Mouse (Mus musculus): ENCODE results near the gene Arl16.

The Arl16 gene

GRCm38 (mm10) chr11:120445475-120445874, 21.9 kb downstream of the Arl16 start:
- DNase-seq (ENCODE audit: low spot score): no peak

- DNase-seq (ENCODE audit: low spot score): no peak
These were observed 23.3 kb downstream of the Arl16 start for GRCm38 (mm10) chr11:120444106-120444505.

GRCm38 (mm10) chr11:120442765-120443280, 24.6 kb downstream of the Arl16 start:
- DNase-seq (ENCODE audit: low spot score): no peak

GRCm38 (mm10) chr11:120442344-120442743, 25.1 kb downstream of the Arl16 start, which contains the start of gene Tspan10:
TSS of gene Tspan10 (plus strand) at chr11:120442644.
- DNase-seq (ENCODE audit: low spot score): no peak

GRCm38 (mm10) chr11:120437857-120438385, 29.5 kb downstream of the Arl16 start:
- DNase-seq (ENCODE audit: low spot score): no peak

GRCm38 (mm10) chr11:120437152-120437856, 30.1 kb downstream of the Arl16 start, which contains the start of gene Nploc4:
TSS of gene Nploc4 (minus strand) at chr11:120437708.
- DNase-seq (ENCODE audit: low spot score): peak; percentile 75

GRCm38 (mm10) chr11:120426727-120427126, 40.7 kb downstream of the Arl16 start:
- no peak for DNase-seq (ENCODE audit: low spot score)

- DNase-seq (ENCODE audit: low spot score): peak; percentile 47
These were observed 43.7 kb downstream of the Arl16 start for GRCm38 (mm10) chr11:120423569-120424295.

- DNase-seq (ENCODE audit: low spot score): no peak
These were observed 44.5 kb downstream of the Arl16 start for GRCm38 (mm10) chr11:120422651-120423568.

GRCm38 (mm10) chr11:120418592-120418991, 48.8 kb downstream of the Arl16 start:
- no peak for DNase-seq (ENCODE audit: low spot score)

GRCm38 (mm10) chr11:120417852-120418251, 49.6 kb downstream of the Arl16 start:
- no peak for DNase-seq (ENCODE audit: low spot score)

All from ovary, adult 18-20 months (tissue).